Mouse (Mus musculus) spleen, adult 18-20 months (tissue): ENCODE results near the gene Mipep.
A peak's percentile ranks its signal among the peaks of the same experiment; 100 is the strongest.

Source experiments
- DNase-seq, 2 experiments: peaks; one replicate each; pipeline ENCODE4 v3.0.0; 2022; ENCODE audit warnings: mixed read lengths in 2 of 2

The Mipep gene

DNA sequence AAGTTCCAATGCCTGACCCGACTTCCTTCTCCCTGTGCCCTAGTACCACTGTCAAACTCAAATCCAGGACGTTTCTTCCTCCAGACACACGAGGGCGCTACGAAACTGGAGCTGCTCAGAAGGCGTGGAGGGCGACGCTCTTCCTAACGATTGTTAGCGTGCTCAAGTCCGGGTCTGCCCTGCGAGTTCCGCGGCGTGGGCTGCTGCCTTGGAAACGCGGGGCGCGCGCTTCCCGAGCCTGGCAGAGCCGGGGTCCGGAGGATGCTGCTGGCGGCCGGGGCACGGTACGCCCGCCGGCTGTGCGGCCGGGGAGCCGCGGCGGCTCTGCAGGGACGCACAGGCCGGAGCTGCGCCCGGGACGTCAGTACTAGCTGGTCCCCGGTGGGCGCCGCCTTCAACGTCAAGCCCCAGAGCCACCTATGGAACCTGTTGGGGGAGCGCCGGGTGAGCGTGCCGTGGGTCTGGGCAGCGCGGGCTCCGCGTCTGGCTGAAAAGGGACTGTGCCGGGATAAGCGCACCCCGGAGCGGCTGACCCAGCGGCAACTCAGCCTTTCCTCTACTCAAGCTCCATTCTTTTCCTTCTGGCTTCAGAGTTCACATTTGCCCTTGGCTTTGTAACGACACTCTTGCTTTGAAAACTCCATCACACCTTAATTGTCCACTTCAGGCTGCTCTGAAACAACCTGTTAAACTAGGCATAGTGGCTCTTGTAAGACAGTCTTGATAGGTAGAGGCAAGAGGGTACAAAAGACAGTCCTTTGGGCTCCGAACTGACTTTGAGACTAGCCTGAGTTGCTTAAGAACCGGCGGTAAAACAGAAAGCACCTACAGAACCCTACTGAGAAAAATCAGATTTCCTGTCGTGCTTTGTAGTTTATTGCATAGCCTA is at the start of gene Mipep:
Mipep (plus strand) TSS at position 147 of the 889 bp plus-strand sequence.
- peak; percentile 70 to 80 for DNase-seq

DNA sequence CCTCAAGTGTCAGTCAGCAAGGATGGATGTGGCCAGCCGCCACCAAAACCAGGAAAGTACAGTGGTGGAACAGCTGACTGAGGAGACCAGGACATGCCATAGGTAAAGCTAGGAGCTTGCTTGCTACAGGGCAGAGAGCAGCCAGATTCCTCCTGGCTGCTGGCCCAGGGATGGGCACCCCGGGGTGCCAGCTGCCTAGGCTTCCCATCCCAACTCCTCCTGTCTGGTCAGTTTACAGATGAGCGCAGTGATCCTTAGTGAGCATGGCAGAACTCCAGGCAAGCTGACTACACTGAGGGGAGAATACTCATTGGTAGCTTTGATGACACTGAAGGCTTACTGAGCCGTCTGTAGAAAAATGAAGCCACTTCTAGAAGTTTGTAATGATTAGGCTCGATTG is 49.2 kb upstream of the Mipep start:
- no peak for DNase-seq

DNA sequence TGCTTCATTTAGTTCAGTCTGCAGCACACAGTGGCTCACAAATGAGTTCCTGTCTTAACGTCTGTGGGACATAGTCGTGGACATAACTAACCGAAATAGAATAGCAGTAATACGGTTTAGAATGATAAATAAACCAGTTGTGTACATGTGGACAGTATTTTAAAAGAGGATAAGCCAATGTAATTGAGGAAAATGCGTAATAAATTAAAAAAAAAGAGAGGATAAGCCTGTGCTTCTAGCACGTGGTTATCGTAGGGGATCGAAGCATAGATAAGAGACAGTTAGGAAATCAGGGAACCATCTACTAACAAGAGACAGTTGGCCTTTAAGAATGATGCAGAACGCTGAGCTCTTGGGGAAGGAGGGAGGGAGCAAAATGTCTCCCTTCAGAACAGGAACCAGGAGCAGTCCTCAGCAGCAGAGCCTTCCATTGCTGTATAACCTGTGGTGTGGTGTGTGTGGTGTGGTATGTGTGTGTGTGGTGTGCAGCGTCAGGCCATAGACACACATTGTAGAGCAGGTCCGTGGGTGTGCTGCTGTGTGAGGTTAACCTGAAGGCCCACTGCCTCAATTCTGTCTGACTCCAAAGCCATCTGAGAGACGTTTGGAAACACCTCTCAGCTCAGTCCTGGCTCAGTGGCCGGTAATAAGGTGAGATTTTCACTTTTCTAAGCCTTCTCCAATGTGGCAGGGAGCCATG is 48.4 kb upstream of the Mipep start:
- no peak for DNase-seq

DNA sequence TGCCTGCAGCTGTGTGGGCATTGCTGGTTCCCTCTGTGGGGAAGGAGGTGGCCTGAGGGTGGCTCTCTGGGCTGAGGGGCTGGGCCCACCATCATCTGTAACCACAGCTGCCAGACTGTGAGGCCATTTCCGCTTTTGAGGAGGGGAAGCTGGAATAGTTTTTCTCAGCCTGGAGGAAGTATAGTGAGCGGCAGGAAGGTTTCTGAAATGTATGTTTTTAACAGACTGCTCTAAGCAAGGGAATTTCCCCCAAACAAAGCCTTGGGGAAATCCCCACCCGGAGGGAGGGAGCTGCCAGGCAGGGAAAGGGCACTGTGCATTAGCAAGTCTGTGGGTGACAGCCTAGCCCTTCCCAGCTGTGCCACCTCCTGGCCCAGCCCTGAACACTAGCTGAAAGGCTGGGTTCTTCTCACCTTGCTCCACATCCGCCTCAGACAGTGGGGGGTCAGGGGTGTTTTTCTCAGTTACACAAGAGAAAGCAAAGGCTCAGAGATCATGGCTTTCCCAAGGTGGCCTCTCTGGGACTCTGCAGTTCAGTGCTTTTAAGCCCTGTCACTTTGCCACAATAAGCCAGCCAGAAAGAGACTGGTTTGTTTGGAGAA is 47.7 kb upstream of the Mipep start:
- peak; percentile 70 to 73 for DNase-seq

DNA sequence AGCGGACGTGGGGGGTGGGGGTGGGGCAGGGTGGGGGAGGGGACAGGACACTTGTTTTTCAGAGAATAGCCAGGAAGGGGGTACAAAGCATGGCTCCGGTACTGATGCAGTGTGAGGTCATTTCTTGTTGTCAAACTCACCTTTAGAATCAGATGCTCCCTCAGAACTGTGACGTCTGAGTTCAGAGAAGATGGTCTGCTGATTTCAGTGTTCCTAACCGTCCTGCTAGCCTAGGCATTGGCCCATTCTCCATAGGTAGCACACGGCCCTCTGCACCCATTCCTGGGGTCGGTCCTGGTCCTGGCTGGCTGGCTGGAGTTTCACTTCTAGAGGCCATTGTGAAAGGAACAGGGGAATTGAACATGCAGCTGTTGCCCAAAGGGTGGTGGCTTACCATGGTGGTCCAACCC is 47.2 kb upstream of the Mipep start:
- DNase-seq = no peak

DNA sequence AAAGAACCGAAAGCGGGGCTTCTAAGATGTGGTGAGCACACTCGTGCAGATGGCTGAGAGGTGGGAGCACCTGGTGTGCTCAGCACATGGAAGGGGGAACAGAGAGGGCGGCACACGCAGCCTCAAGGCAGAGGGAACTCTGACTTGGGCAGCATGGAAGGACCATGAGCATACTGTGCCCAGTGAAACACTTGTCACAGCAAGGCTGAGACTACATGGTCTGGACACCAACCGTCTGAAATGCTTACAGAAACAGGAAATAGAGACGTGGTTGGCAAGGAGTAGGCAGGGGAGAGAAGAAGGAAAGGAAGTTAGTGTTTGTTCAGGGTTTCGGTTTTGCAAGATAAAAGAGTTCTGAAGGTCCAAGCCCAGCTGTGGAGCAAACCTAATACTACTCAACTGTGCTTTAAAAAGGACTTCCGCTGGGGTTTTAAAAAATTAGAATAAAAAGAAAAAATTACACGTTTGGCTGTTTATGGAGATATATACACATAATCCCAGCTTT is 45.9 kb upstream of the Mipep start:
- peak in 1 of 2 experiments; percentile 43 for DNase-seq

DNA sequence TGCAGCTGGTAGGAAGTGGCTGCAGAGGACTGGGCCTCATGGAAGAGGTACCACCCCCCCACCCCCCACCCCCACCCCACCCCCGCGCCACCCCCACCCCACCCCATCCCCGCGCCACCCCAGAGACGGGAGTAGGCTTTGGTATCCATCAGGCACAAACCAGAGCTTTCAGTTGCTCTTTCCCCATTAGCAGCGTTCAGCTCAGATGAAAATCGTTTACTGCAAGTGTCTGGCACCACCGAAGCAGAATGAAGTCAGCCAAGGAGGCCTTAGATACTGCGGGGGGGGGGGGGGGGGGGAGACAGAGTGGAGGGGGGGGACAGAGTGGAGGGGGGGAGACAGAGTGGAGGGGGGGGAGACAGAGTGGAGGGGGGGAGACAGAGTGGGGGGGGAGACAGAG is 45.2 kb upstream of the Mipep start:
- no peak for DNase-seq

DNA sequence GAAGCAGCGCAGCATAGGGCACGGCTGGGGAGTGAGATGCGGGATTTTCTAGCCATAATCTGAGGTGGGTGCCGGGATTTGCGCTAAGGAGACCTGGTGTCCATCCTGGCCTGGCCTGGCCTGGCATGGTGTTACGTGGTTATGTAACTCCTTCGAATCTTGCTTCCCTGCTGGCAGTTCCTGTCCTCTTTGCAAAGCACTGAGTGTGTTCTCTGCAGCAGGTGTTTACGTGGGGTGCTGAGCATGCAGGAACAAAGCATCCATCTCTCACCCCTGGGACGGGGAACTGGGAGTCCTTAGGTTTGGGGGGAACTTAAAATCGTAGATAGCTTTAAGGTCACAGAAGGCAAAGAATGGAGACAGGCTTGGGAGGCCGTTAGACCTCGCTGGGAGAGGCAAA is 44.8 kb upstream of the Mipep start:
- no peak for DNase-seq

DNA sequence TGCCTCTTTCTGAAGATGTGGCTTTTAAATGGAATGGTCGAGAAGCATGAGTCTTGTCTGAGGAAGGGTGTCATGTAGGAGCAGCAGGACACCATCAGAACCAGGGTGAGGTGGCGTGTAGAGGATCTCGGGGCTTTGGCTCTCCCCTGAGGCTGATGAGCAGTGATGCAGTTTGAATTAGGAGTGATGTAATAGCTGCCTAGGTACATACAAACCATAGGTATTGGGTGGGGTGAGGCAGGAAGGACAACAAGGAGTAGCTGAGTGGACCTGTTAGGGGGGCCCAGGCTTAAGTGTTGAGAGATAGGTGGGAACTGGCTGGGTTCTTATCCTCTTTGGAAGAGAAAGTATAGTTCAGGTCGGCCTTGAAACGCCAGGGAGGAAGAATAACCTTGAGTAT is 43.9 kb upstream of the Mipep start:
- DNase-seq = no peak

DNA sequence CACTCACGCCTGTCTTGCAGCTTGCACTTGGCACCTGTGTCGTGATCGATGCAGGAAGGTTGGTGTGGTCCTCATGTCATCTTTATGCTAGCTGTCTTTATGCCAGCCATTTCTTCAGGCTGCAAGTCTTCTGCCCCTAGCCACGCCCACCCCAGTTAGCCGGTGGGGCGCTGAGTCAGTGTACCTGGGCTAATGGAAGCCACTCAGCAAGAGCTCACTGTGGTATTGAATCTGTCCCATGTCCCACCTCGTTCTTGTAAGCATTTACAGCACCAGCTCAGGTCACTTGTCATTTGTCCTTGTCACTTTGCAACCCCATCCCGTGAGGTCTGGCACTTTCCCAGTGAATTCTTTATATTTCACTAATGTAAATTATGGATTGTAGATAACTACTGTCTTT is 43.3 kb upstream of the Mipep start:
- no peak for DNase-seq

DNA sequence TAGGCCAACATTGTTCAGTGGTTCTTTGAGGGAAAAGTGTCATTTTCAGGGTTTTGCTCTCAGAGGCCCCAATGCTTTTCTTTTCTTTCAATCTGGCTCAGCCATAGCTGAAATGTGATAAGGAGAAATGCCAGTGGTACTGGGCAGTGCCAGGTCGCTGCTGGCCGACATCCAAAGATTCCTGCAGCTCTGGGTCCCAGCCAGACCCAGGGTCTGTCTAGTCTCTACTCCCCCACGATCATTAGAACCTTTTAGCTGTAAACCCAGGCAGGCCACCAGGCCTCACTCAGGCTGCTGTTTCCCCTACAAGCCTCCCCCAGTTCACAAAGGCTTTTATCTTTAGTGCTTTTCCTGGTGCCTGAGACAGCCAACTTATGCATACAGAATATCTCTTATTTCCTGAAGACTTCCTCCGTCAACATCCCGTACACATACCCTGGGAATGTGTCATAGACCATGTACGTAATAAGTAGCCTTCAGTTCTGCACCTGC is 42.8 kb upstream of the Mipep start:
- DNase-seq = no peak

DNA sequence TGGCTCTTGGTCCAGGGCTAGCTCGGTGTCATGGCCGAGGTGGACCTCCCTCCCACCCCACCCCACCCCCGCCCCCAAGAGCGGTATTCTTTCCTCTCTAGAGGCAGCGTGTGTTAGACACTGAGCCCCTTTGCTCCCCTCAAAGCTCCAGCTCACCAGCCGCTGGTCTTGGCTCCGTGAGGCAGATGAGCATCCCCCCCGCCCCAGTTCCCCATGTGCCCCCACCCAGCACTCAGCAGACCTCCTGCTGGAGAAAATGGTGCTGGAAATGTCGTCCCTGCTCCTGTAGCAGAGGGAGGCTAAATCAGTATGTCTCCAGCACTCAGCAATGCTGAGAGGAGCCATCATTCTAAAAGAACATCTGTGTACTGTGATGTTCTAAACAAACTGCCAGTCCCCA is 40.7 kb upstream of the Mipep start:
- no peak for DNase-seq

DNA sequence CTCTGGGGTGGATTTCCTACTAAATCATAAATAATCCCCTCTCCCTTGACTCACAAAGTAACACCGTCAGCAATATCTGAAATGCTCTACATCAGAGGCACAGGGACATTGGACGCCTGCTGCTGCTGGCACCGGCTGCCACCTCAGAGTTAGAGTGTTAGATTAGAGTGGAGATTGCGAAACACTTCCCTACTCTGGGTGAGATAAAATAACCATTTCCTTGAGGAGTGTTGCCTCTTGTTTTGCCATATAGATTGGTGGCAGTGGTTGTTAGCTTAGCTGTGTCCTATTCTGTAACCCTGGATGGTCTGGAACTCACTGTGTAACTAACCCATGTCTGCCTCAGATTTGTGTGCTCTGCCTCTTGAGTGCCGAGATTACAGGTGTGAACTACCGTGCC is 39.2 kb upstream of the Mipep start:
- no peak for DNase-seq

DNA sequence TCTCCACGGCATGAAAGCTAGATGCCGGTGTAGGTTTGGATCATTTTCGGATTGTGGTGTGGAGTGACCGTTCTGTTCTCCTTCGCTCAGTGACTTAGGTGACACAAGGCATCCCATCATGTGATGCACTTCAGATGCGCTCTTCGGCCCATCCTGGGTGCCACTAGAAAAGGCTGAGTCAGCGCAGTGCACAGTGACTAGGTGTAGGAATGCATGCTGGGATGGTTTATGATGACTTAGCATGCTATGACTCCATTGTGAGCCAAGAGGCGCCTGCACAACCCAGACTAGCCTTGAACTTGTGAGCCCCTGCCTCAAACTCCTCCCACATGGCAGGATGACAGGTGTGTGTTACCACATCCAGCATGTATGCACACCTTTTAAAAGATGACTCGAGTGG is 38.2 kb upstream of the Mipep start:
- no peak for DNase-seq

DNA sequence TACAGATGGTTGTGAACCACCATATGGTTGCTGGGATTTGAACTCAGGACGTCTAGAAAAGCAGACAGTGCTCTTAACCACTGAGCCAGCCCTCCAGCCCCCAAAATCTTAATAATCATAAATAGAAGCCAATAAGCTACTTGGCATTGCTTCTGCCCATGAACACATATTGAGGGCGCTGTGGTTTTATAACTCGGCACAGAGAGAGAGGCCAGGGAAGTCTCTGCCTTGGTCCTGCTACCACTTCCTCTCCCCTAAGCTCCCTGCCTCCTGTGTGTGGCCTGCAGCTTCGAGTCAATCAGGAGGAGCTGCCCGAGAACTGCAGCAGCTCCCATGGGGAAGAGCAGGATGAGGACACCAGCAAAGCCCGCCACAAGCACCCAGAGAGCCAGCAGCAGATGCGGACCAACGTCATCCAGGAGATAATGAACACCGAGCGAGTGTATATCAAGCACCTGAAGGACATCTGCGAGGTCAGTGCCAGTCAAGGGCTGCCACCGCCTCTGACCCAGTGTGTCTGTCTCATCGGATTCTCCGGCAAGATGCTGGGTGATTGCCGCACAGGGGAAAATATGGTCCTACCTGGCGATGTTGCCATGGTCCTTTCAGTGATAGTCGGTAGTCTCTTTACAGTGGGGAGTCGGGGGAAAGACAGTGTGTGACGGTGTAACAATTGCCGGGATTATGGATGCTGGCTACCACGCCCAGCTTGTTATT is 37.1 kb upstream of the Mipep start:
- no peak for DNase-seq

DNA sequence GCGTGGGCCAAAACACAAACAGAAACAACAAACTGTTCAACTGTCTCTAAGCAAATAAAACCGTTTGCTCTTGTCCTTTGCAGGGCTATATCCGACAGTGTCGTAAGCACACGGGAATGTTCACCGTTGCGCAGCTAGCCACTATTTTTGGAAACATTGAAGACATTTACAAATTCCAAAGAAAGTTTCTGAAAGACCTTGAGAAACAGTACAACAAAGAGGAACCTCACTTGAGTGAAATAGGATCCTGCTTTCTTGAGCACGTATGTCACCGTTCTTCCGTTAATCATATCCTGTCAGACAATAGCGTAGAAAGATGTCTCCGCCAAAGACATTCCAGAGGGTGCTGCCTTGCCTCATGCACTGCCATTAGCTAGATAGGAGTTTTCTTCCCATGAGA is 34.5 kb upstream of the Mipep start:
- no peak for DNase-seq

DNA sequence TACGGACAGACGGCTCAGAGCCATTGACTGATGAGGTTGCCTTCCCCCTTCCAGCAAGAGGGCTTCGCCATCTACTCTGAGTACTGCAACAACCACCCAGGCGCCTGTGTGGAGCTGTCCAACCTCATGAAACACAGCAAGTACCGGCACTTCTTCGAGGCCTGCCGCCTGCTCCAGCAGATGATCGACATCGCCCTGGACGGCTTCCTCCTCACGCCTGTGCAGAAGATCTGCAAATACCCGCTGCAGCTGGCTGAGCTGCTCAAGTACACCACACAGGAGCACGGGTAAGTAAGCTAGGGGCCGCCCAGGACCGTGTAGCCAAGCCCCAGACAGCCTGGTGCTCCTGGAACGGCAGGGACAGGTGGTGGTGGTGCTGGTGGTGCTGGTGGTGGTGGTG is 32.8 kb upstream of the Mipep start:
- no peak for DNase-seq

DNA sequence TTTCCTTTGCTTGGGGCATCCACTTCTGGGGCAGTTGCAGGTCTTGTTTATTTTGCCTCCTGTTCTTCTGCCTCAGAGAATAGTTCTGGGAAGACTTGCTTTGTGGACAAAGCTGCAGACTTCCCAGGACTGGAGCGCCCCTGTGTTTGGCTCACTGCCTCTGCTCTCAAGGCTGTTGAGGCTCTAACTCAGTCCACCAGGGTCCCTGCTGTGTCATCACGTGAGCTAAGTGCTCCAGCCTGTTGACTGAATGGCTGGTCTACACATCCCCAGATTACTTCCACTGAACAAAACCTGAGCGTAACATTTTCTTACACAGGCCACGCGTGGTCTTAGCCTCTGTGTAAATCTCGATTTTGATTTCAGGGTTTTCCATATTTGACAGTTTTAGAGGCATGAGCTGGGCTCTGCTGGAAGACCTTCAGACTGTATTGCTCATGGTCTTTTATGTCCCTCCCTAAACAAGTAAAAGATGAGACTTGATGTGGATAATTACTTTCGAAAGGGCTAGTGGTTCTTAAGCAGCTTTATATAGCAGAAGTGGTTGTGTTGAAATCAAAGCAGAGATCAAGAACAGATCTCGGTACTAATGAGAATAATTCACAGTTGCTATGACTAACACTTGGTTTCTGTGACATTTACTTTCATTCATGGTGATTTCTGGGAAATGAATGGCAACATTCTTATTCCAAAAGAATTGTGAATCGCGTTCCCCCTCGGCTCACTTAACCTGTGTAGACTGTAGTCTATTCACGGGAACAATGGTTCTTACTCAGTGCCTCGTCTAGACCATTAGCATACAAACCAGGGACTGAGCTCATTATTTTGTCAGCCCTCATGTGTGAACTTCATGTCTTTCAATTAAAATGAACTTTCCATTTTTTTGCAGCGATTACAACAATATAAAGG is 31.2 kb upstream of the Mipep start:
- no peak for DNase-seq

DNA sequence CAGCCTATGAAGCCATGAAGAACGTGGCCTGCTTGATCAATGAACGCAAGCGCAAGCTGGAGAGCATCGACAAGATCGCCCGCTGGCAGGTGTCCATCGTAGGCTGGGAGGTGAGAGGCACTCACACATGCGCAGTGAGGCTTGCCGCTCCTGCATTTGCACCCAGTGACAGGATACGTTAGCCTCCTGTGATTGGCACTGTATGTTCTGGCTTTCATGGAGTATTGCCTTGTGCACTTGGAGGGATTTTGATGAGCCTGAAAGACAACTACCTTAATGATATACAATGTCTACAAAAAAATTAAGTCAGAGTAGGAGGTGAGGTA is 30.6 kb upstream of the Mipep start:
- no peak for DNase-seq

DNA sequence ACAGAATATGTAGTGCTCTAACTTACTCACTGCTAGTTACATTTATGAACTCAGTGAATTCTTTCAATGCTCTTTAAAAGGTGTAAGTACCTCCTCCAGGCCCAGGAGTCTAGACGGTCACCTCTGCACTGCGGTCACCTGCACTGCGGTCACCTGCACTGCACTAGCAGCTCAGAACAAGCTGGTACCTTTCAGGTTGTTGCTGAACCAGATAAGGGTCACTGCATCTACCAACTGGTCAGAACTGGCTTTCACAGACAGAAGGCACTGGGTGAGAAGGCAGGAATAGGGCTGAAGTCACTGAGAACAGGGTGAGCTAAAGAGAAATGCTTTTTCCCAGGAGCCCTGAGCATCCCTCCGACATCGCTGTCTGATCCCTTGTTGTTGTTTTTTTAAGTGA is 29.7 kb upstream of the Mipep start:
- no peak for DNase-seq

DNA sequence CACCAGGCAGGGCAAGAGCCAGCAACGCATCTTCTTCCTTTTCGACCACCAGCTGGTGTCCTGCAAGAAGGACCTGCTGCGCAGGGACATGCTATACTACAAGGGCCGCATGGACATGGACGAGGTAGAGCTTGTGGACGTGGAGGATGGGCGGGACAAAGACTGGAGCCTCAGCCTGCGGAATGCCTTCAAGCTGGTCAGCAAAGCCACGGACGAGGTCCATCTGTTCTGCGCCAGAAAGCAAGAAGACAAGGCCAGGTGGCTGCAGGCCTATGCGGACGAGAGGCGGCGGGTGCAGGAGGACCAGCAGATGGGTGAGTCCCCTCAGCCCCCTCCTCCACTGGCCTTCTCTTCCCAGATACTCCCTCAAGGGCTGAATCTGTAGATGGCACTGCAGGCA is 28.1 kb upstream of the Mipep start:
- no peak for DNase-seq

DNA sequence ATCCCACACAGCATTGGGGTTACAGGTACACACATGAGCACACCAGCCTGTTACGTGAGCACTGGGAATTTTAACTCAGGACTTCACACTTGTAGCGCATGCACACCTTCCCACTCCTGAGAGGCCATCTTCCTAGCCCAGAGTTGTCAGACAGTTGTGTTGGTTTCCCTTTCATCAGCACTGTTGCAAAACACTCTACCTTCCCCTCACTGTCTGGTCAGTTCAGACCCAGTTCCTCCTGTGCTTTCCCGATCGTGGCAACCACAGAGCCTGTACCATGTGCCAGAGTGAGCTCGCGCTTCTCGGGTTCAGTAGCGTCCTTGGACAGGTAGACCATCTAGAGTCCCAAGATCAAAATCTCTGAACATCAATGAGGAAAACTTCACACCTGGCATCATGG is 27.1 kb upstream of the Mipep start:
- no peak for DNase-seq
